Mouse (Mus musculus): ENCODE data around the gene Eng. TPM values are rescaled to one million over a fixed set of nuclear protein-coding genes. Genes with fewer than 3 reads are reported as not detected.

The Eng gene
- polyA plus RNA-seq, 1 experiment from 2014 or later = 82.1 TPM

GRCm38 (mm10) chr2:32686640-32687039, 40.2 kb downstream of the Eng start:
- Histone ChIP-seq H3K36me3 (peaks cover 70% of the 10 kb centered on the region), H3K4me2 (no peak overlapping the region), H3K9me3 (replicated peaks) (no peaks in the 10 kb centered on the region), H3K9ac (no peak overlapping the region), H3K4me1 (peaks cover 19% of the 10 kb centered on the region), H3K27ac (no peak overlapping the region), H3K27me3 (no peaks in the 10 kb centered on the region), H3K4me3 (replicated peaks) (no peak overlapping the region)
- WGBS = 94% methylated on average over 6 of the region's 6 CpGs
- ATAC-seq (replicated peaks; ENCODE audit: low FRiP score) = no peak

- 92% methylated on average over 8 of the region's 8 CpGs for WGBS
- Histone ChIP-seq H3K9ac (no peak overlapping the region), H3K4me1 (peaks cover 22% of the 10 kb centered on the region), H3K4me2 (no peak overlapping the region), H3K36me3 (peaks cover 65% of the 10 kb centered on the region), H3K27me3 (no peaks in the 10 kb centered on the region), H3K9me3 (replicated peaks) (no peaks in the 10 kb centered on the region), H3K27ac (no peak overlapping the region), H3K4me3 (replicated peaks) (no peak overlapping the region)
- no peak for ATAC-seq (replicated peaks; ENCODE audit: low FRiP score)
Observed at GRCm38 (mm10) chr2:32687562-32687961, 41.2 kb downstream of the Eng start.

GRCm38 (mm10) chr2:32689420-32689819, 43.0 kb downstream of the Eng start:
- Histone ChIP-seq H3K36me3 (peaks cover 47% of the 10 kb centered on the region), H3K4me1 (peaks cover 30% of the 10 kb centered on the region), H3K9ac (no peak overlapping the region), H3K4me3 (replicated peaks) (no peak overlapping the region), H3K27ac (no peak overlapping the region), H3K9me3 (replicated peaks) (no peaks in the 10 kb centered on the region), H3K27me3 (no peaks in the 10 kb centered on the region), H3K4me2 (no peak overlapping the region)
- ATAC-seq (replicated peaks; ENCODE audit: low FRiP score) = no peak
- WGBS = 24% methylated on average over 5 of the region's 5 CpGs

- H3K27me3 ChIP-seq = no peaks in the 10 kb centered on the region
- no peak overlapping the region for H3K4me2 ChIP-seq
- no peak overlapping the region; the same call in 1 of the 2 replicates for H3K9ac ChIP-seq
- 72% methylated on average over 11 of the region's 11 CpGs for WGBS
- ATAC-seq (replicated peaks; ENCODE audit: low FRiP score) = no peak
- peaks cover 34% of the 10 kb centered on the region for H3K4me1 ChIP-seq
- H3K4me3 ChIP-seq (replicated peaks) = no peak overlapping the region
- peaks cover 30% of the 10 kb centered on the region for H3K36me3 ChIP-seq
- no peaks in the 10 kb centered on the region for H3K9me3 ChIP-seq (replicated peaks)
- no peak overlapping the region for H3K27ac ChIP-seq
Observed at GRCm38 (mm10) chr2:32691041-32691440, 44.6 kb downstream of the Eng start.

- Histone ChIP-seq H3K27me3 (no peaks in the 10 kb centered on the region), H3K27ac (no peak overlapping the region), H3K4me3 (replicated peaks) (peak overlapping the region; percentile 77), H3K9me3 (replicated peaks) (no peaks in the 10 kb centered on the region), H3K4me2 (peak overlapping the region; percentile 87), H3K4me1 (peaks cover 34% of the 10 kb centered on the region), H3K36me3 (peaks cover 16% of the 10 kb centered on the region), H3K9ac (no peak overlapping the region)
- no peak for ATAC-seq (replicated peaks; ENCODE audit: low FRiP score)
- WGBS = 94% methylated on average over 14 of the region's 14 CpGs
Observed at GRCm38 (mm10) chr2:32692496-32692895, 46.1 kb downstream of the Eng start.

- WGBS = 13% methylated on average over 7 of the region's 7 CpGs
- ATAC-seq (replicated peaks; ENCODE audit: low FRiP score) = no peak
- Histone ChIP-seq H3K36me3 (peaks cover 8% of the 10 kb centered on the region), H3K9ac (peak overlapping the region; percentile 88), H3K4me1 (peaks cover 34% of the 10 kb centered on the region), H3K9me3 (replicated peaks) (no peaks in the 10 kb centered on the region), H3K4me2 (peak overlapping the region; percentile 87), H3K4me3 (replicated peaks) (peak overlapping the region; percentile 77), H3K27me3 (no peaks in the 10 kb centered on the region), H3K27ac (peak overlapping the region; percentile 89)
Observed at GRCm38 (mm10) chr2:32693282-32693681, 46.9 kb downstream of the Eng start.

- H3K4me2 ChIP-seq = peak overlapping the region; percentile 87
- H3K27ac ChIP-seq = peak overlapping the region; percentile 89
- H3K9ac ChIP-seq = peak overlapping the region; percentile 88
- WGBS = under 1% methylated on average over 51 of the region's 51 CpGs
- H3K4me1 ChIP-seq = peaks cover 34% of the 10 kb centered on the region
- ATAC-seq (replicated peaks; ENCODE audit: low FRiP score) = peak; percentile 98
- H3K4me3 ChIP-seq (replicated peaks) = peak overlapping the region; percentile 77
- H3K9me3 ChIP-seq (replicated peaks) = no peaks in the 10 kb centered on the region
- no peaks in the 10 kb centered on the region for H3K27me3 ChIP-seq
- peaks cover 4% of the 10 kb centered on the region; the same call in 1 of the 2 replicates for H3K36me3 ChIP-seq
Observed at GRCm38 (mm10) chr2:32693823-32694411, 47.5 kb downstream of the Eng start.

- H3K4me3 ChIP-seq (replicated peaks) = peak overlapping the region; percentile 77
- 83% methylated on average over 12 of the region's 12 CpGs for WGBS
- H3K9me3 ChIP-seq (replicated peaks) = no peaks in the 10 kb centered on the region
- H3K4me1 ChIP-seq = peaks cover 32% of the 10 kb centered on the region
- peak overlapping the region; percentile 87 for H3K4me2 ChIP-seq
- H3K27ac ChIP-seq = peak overlapping the region; percentile 89
- ATAC-seq (replicated peaks; ENCODE audit: low FRiP score) = no peak
- no peaks in the 10 kb centered on the region for H3K27me3 ChIP-seq
- H3K36me3 ChIP-seq = peaks cover 4% of the 10 kb centered on the region; the same call in 1 of the 2 replicates
- peak overlapping the region; percentile 49; the same call in 1 of the 2 replicates for H3K9ac ChIP-seq
Observed at GRCm38 (mm10) chr2:32694691-32695090, 48.3 kb downstream of the Eng start.

GRCm38 (mm10) chr2:32699680-32700079, 53.3 kb downstream of the Eng start:
- 59% methylated on average over 6 of the region's 6 CpGs for WGBS
- Histone ChIP-seq H3K27ac (no peak overlapping the region), H3K9me3 (replicated peaks) (no peaks in the 10 kb centered on the region), H3K4me3 (replicated peaks) (no peak overlapping the region), H3K4me2 (no peak overlapping the region), H3K27me3 (no peaks in the 10 kb centered on the region), H3K9ac (no peak overlapping the region), H3K4me1 (peaks cover 13% of the 10 kb centered on the region; the same call in 1 of the 2 replicates), H3K36me3 (peaks cover 26% of the 10 kb centered on the region)
- ATAC-seq (replicated peaks; ENCODE audit: low FRiP score) = 0 out of 2 replicates have a peak, but pooled peaks have one; percentile 20

GRCm38 (mm10) chr2:32700966-32701743, 54.8 kb downstream of the Eng start:
- H3K36me3 ChIP-seq = peaks cover 41% of the 10 kb centered on the region
- no peaks in the 10 kb centered on the region for H3K9me3 ChIP-seq (replicated peaks)
- ATAC-seq (replicated peaks; ENCODE audit: low FRiP score) = no peak
- H3K4me3 ChIP-seq (replicated peaks) = no peak overlapping the region
- H3K27ac ChIP-seq = 0 out of 2 replicates have a peak overlapping the region, but pooled peaks have one; percentile 27
- H3K27me3 ChIP-seq = no peaks in the 10 kb centered on the region
- no peak overlapping the region for H3K9ac ChIP-seq
- H3K4me1 ChIP-seq = peaks cover 12% of the 10 kb centered on the region; the same call in 1 of the 2 replicates
- H3K4me2 ChIP-seq = no peak overlapping the region
- WGBS = 83% methylated on average over 14 of the region's 14 CpGs

GRCm38 (mm10) chr2:32703046-32703445, 56.7 kb downstream of the Eng start:
- Histone ChIP-seq H3K4me2 (no peak overlapping the region), H3K27ac (0 out of 2 replicates have a peak overlapping the region, but pooled peaks have one; percentile 64)

GRCm38 (mm10) chr2:32704021-32704421, 57.6 kb downstream of the Eng start, which contains the start of gene Fpgs:
Gene Fpgs (minus strand): TSS chr2:32704145.
- 64% methylated on average over 2 of the region's 2 CpGs for WGBS
- Histone ChIP-seq H3K9ac (no peak within 1 kb of the TSS), H3K4me2 (no peak within 1 kb of the TSS), H3K9me3 (replicated peaks) (no peaks in the 10 kb centered on the region), H3K4me1 (peaks cover 12% of the 10 kb centered on the region; the same call in 1 of the 2 replicates), H3K36me3 (peaks cover 69% of the 10 kb centered on the region), H3K27me3 (no peaks in the 10 kb centered on the region), H3K4me3 (replicated peaks) (no peak within 1 kb of the TSS), H3K27ac (peak within 1 kb of the TSS; percentile 64)
- peak; percentile 70 for ATAC-seq (replicated peaks; ENCODE audit: low FRiP score)

More at GRCm38 (mm10) chr2:32703046-32703445, 56.7 kb downstream of the Eng start:
- WGBS = 94% methylated on average over 8 of the region's 8 CpGs
- Histone ChIP-seq H3K27me3 (no peaks in the 10 kb centered on the region), H3K4me1 (peaks cover 12% of the 10 kb centered on the region; the same call in 1 of the 2 replicates), H3K4me3 (replicated peaks) (no peak overlapping the region), H3K9me3 (replicated peaks) (no peaks in the 10 kb centered on the region), H3K9ac (no peak overlapping the region), H3K36me3 (peaks cover 60% of the 10 kb centered on the region)
- no peak for ATAC-seq (replicated peaks; ENCODE audit: low FRiP score)
